Mouse (Mus musculus): ENCODE data around the gene Bcl9. TPM values are rescaled to one million over a fixed set of nuclear protein-coding genes. Genes with fewer than 3 reads are reported as not detected.

The Bcl9 gene
- polyA plus RNA-seq, 1 experiment from 2014 or later = 74.0 TPM

GRCm38 (mm10) chr3:97255706-97256339 is 41.9 kb downstream of the Bcl9 start:
- 27% methylated on average over 9 of the region's 9 CpGs for whole genome bisulfite sequencing

GRCm38 (mm10) chr3:97254861-97255465 is 42.8 kb downstream of the Bcl9 start:
- Histone ChIP-seq H3K27ac (replicated peaks; ENCODE audit: low read depth, low read length) (no peak overlapping the region), H3K36me3 (replicated peaks; ENCODE audit: control insufficient read depth, insufficient read depth, low read depth, low read length) (no peaks in the 10 kb centered on the region), H3K27me3 (ENCODE audit: control insufficient read depth, insufficient read depth, low read length) (no peaks in the 10 kb centered on the region), H3K4me2 (ENCODE audit: low read depth, low read length) (no peak overlapping the region), H3K9me3 (replicated peaks; ENCODE audit: control insufficient read depth, low read length) (no peaks in the 10 kb centered on the region), H3K4me1 (ENCODE audit: control insufficient read depth, insufficient read depth, low read length) (peaks cover 8% of the 10 kb centered on the region), H3K4me3 (ENCODE audit: low read depth, low read length) (no peak overlapping the region), H3K9ac (replicated peaks; ENCODE audit: low read length) (no peak overlapping the region)
- ATAC-seq (replicated peaks; ENCODE audit: insufficient number of reproducible peaks, low FRiP score, low TSS enrichment, low read depth) (no peak), DNase-seq (ENCODE audit: low spot score) (no peak)
- 23% methylated on average over 5 of the region's 5 CpGs for WGBS

More at GRCm38 (mm10) chr3:97255706-97256339, 41.9 kb downstream of the Bcl9 start:
- Histone ChIP-seq H3K9ac (replicated peaks; ENCODE audit: low read length) (0 out of 2 replicates have a peak overlapping the region, but pooled peaks have one; percentile 18), H3K36me3 (replicated peaks; ENCODE audit: control insufficient read depth, insufficient read depth, low read depth, low read length) (no peaks in the 10 kb centered on the region), H3K4me1 (ENCODE audit: control insufficient read depth, insufficient read depth, low read length) (peaks cover 8% of the 10 kb centered on the region), H3K4me3 (ENCODE audit: low read depth, low read length) (no peak overlapping the region), H3K9me3 (replicated peaks; ENCODE audit: control insufficient read depth, low read length) (no peaks in the 10 kb centered on the region), H3K4me2 (ENCODE audit: low read depth, low read length) (no peak overlapping the region), H3K27me3 (ENCODE audit: control insufficient read depth, insufficient read depth, low read length) (no peaks in the 10 kb centered on the region), H3K27ac (replicated peaks; ENCODE audit: low read depth, low read length) (no peak overlapping the region; the same call in 1 of the 2 replicates)
- DNase-seq (ENCODE audit: low spot score) (no peak), ATAC-seq (replicated peaks; ENCODE audit: insufficient number of reproducible peaks, low FRiP score, low TSS enrichment, low read depth) (no peak)

- H3K9ac ChIP-seq (replicated peaks; ENCODE audit: low read length) = 0 out of 2 replicates have a peak overlapping the region, but pooled peaks have one; percentile 18
- 0 out of 2 replicates have a peak overlapping the region, but pooled peaks have one; percentile 13 for H3K4me2 ChIP-seq (ENCODE audit: low read depth, low read length)
- peak; percentile 84 for ATAC-seq (replicated peaks; ENCODE audit: insufficient number of reproducible peaks, low FRiP score, low TSS enrichment, low read depth)
- peaks cover 8% of the 10 kb centered on the region for H3K4me1 ChIP-seq (ENCODE audit: control insufficient read depth, insufficient read depth, low read length)
- WGBS = 16% methylated on average over 9 of the region's 9 CpGs
- H3K9me3 ChIP-seq (replicated peaks; ENCODE audit: control insufficient read depth, low read length) = no peaks in the 10 kb centered on the region
- peak overlapping the region; percentile 75 for H3K27ac ChIP-seq (replicated peaks; ENCODE audit: low read depth, low read length)
- no peaks in the 10 kb centered on the region for H3K36me3 ChIP-seq (replicated peaks; ENCODE audit: control insufficient read depth, insufficient read depth, low read depth, low read length)
- DNase-seq (ENCODE audit: low spot score) = peak; percentile 89
- no peaks in the 10 kb centered on the region for H3K27me3 ChIP-seq (ENCODE audit: control insufficient read depth, insufficient read depth, low read length)
- H3K4me3 ChIP-seq (ENCODE audit: low read depth, low read length) = no peak overlapping the region
Measured at GRCm38 (mm10) chr3:97253823-97254600, 43.7 kb downstream of the Bcl9 start.

- Histone ChIP-seq H3K27me3 (ENCODE audit: control insufficient read depth, insufficient read depth, low read length) (no peaks in the 10 kb centered on the region), H3K36me3 (replicated peaks; ENCODE audit: control insufficient read depth, insufficient read depth, low read depth, low read length) (no peaks in the 10 kb centered on the region), H3K27ac (replicated peaks; ENCODE audit: low read depth, low read length) (0 out of 2 replicates have a peak overlapping the region, but pooled peaks have one; percentile 28), H3K4me2 (ENCODE audit: low read depth, low read length) (no peak overlapping the region), H3K9ac (replicated peaks; ENCODE audit: low read length) (no peak overlapping the region), H3K4me3 (ENCODE audit: low read depth, low read length) (no peak overlapping the region), H3K4me1 (ENCODE audit: control insufficient read depth, insufficient read depth, low read length) (peaks cover 8% of the 10 kb centered on the region), H3K9me3 (replicated peaks; ENCODE audit: control insufficient read depth, low read length) (no peaks in the 10 kb centered on the region)
- no peak for DNase-seq (ENCODE audit: low spot score)
- 70% methylated on average over 6 of the region's 6 CpGs for WGBS
- no peak for ATAC-seq (replicated peaks; ENCODE audit: insufficient number of reproducible peaks, low FRiP score, low TSS enrichment, low read depth)
Measured at GRCm38 (mm10) chr3:97252896-97253295, 44.8 kb downstream of the Bcl9 start.

GRCm38 (mm10) chr3:97242629-97243167 is 55.0 kb downstream of the Bcl9 start:
- Histone ChIP-seq H3K4me1 (ENCODE audit: control insufficient read depth, insufficient read depth, low read length) (peaks cover 2% of the 10 kb centered on the region; the same call in 1 of the 2 replicates), H3K9ac (replicated peaks; ENCODE audit: low read length) (no peak overlapping the region), H3K27me3 (ENCODE audit: control insufficient read depth, insufficient read depth, low read length) (no peaks in the 10 kb centered on the region), H3K9me3 (replicated peaks; ENCODE audit: control insufficient read depth, low read length) (no peaks in the 10 kb centered on the region), H3K4me2 (ENCODE audit: low read depth, low read length) (no peak overlapping the region), H3K4me3 (ENCODE audit: low read depth, low read length) (no peak overlapping the region), H3K36me3 (replicated peaks; ENCODE audit: control insufficient read depth, insufficient read depth, low read depth, low read length) (no peaks in the 10 kb centered on the region), H3K27ac (replicated peaks; ENCODE audit: low read depth, low read length) (no peak overlapping the region)
- ATAC-seq (replicated peaks; ENCODE audit: insufficient number of reproducible peaks, low FRiP score, low TSS enrichment, low read depth) = no peak
- 45% methylated on average over 10 of the region's 10 CpGs for WGBS
- DNase-seq (ENCODE audit: low spot score) = no peak

- no peak overlapping the region for H3K4me3 ChIP-seq (ENCODE audit: low read depth, low read length)
- H3K4me2 ChIP-seq (ENCODE audit: low read depth, low read length) = no peak overlapping the region
- H3K27me3 ChIP-seq (ENCODE audit: control insufficient read depth, insufficient read depth, low read length) = no peaks in the 10 kb centered on the region
- peaks cover 2% of the 10 kb centered on the region; the same call in 1 of the 2 replicates for H3K4me1 ChIP-seq (ENCODE audit: control insufficient read depth, insufficient read depth, low read length)
- H3K27ac ChIP-seq (replicated peaks; ENCODE audit: low read depth, low read length) = no peak overlapping the region
- no peak for DNase-seq (ENCODE audit: low spot score)
- WGBS = 59% methylated on average over 6 of the region's 6 CpGs
- H3K9me3 ChIP-seq (replicated peaks; ENCODE audit: control insufficient read depth, low read length) = no peaks in the 10 kb centered on the region
- H3K36me3 ChIP-seq (replicated peaks; ENCODE audit: control insufficient read depth, insufficient read depth, low read depth, low read length) = no peaks in the 10 kb centered on the region
- H3K9ac ChIP-seq (replicated peaks; ENCODE audit: low read length) = no peak overlapping the region
- no peak for ATAC-seq (replicated peaks; ENCODE audit: insufficient number of reproducible peaks, low FRiP score, low TSS enrichment, low read depth)
Measured at GRCm38 (mm10) chr3:97241826-97242225, 55.9 kb downstream of the Bcl9 start.

- no peak for ATAC-seq (replicated peaks; ENCODE audit: insufficient number of reproducible peaks, low FRiP score, low TSS enrichment, low read depth)
- no peaks in the 10 kb centered on the region for H3K36me3 ChIP-seq (replicated peaks; ENCODE audit: control insufficient read depth, insufficient read depth, low read depth, low read length)
- H3K9me3 ChIP-seq (replicated peaks; ENCODE audit: control insufficient read depth, low read length) = no peaks in the 10 kb centered on the region
- H3K27ac ChIP-seq (replicated peaks; ENCODE audit: low read depth, low read length) = no peak overlapping the region
- peaks cover 2% of the 10 kb centered on the region; the same call in 1 of the 2 replicates for H3K4me1 ChIP-seq (ENCODE audit: control insufficient read depth, insufficient read depth, low read length)
- no peak overlapping the region for H3K9ac ChIP-seq (replicated peaks; ENCODE audit: low read length)
- no peak overlapping the region for H3K4me2 ChIP-seq (ENCODE audit: low read depth, low read length)
- H3K4me3 ChIP-seq (ENCODE audit: low read depth, low read length) = no peak overlapping the region
- H3K27me3 ChIP-seq (ENCODE audit: control insufficient read depth, insufficient read depth, low read length) = no peaks in the 10 kb centered on the region
- 91% methylated on average over 6 of the region's 6 CpGs for WGBS
- DNase-seq (ENCODE audit: low spot score) = no peak
Measured at GRCm38 (mm10) chr3:97239793-97240192, 57.9 kb downstream of the Bcl9 start.
